Mouse (Mus musculus): ENCODE results near the gene Mtap.

Mtap gene

DNA sequence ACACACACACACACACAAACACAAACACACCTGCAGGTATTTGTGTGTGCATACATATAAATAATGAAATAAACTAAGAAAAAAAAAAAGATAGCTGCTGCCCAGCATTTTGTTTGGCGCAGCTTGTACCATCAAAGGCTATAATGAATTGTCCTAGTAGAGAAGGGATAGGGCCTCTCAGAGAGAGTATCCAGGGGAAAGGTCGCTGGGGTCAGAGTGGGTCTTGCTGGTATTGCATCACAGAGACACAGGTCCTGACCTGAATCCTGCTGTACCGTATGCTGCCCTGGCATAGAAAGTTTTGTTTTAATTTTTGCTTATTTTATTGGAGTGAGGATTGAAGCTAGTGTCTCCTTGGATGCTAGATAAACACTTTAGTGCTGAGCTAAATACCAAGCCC is 566 bp upstream of the Mtap start:
- peak in 1 of 2 experiments; percentile 31 for DNase-seq (ENCODE audit: inconsistent age in 2 of 2, low spot score in 1 of 2)

GRCm38 (mm10) chr4:89137542-89138360 is 829 bp downstream of the Mtap start:
- peak; percentile 56 to 87 for DNase-seq (ENCODE audit: inconsistent age in 2 of 2, low spot score in 1 of 2)

- DNase-seq (ENCODE audit: inconsistent age in 2 of 2, low spot score in 1 of 2) = no peak
Measured at GRCm38 (mm10) chr4:89138361-89138651, 1.4 kb downstream of the Mtap start.

GRCm38 (mm10) chr4:89140832-89141231 is 3.9 kb downstream of the Mtap start:
- peak; percentile 65 to 88 for DNase-seq (ENCODE audit: inconsistent age in 2 of 2, low spot score in 1 of 2)

GRCm38 (mm10) chr4:89145409-89145808 is 8.5 kb downstream of the Mtap start:
- DNase-seq (ENCODE audit: inconsistent age in 2 of 2, low spot score in 1 of 2) = peak; percentile 79 to 92

GRCm38 (mm10) chr4:89146291-89146690 is 9.4 kb downstream of the Mtap start:
- peak in 1 of 2 experiments; percentile 77 for DNase-seq (ENCODE audit: inconsistent age in 2 of 2, low spot score in 1 of 2)

GRCm38 (mm10) chr4:89149261-89149660 is 12.3 kb downstream of the Mtap start:
- no peak for DNase-seq (ENCODE audit: inconsistent age in 2 of 2, low spot score in 1 of 2)

DNA sequence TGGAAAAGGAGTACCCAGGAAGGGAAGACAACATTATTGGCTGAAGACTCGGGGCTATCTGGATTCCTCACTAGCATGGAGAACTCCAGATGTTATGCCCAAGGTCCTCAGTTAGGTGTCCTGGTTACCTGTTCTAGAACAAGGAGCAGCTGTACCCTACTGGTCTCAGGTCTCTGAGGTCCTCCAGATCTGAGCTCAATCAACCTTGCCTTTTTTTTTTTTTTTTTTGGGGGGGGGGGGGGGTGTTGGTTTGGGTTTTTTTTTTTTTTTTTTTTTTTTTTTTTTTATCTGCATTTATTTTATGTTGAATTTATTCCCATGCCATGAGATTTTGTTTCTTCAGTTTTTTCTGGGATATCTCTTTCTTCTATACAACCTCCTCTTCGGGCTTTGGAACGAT is 24.5 kb downstream of the Mtap start:
- no peak for DNase-seq (ENCODE audit: inconsistent age in 2 of 2, low spot score in 1 of 2)

DNA sequence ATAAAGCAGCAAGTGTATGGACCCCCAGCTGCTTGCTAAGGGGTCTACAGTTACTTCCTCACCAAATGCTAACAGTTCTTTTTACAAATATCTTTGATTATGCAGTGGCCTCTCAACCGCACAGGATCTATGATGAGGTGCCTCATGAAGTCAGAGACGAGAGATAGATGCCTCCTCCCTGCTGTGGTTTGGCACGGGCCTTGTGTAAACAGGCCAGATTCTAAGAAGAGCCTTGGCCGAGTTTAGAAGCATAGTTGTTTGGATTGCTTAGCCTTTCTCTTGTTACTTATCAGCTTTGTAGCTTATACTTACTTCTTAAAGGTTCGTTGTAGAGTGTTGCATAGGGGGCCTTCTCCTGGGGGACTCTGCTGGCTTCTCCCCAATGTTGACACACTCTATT is 25.6 kb downstream of the Mtap start:
- DNase-seq (ENCODE audit: inconsistent age in 2 of 2, low spot score in 1 of 2) = peak; percentile 36 to 80

DNA sequence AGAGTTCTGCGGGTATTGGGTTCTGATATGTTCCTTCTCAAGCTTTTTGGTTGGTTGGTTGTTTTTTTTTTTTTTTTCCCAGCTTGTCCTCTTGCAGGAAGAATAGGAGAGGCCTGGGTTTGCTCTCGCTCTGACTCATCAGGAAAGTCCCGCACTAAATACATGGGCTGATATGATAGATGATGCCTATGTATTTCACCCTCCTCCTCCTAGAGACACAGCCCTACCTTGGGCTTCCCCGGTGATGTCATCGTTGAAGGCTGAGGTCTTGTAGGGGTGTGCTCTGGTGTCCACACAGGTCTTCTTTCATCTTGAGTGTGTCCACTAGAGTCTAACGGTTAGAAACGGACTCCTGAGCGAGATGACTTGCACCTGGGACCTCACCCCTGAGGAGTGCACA is 26.7 kb downstream of the Mtap start:
- peak; percentile 28 to 58 for DNase-seq (ENCODE audit: inconsistent age in 2 of 2, low spot score in 1 of 2)

GRCm38 (mm10) chr4:89164681-89165080 is 27.8 kb downstream of the Mtap start:
- DNase-seq (ENCODE audit: inconsistent age in 2 of 2, low spot score in 1 of 2) = no peak

GRCm38 (mm10) chr4:89168877-89169276 is 32.0 kb downstream of the Mtap start:
- no peak for DNase-seq (ENCODE audit: inconsistent age in 2 of 2, low spot score in 1 of 2)

DNA sequence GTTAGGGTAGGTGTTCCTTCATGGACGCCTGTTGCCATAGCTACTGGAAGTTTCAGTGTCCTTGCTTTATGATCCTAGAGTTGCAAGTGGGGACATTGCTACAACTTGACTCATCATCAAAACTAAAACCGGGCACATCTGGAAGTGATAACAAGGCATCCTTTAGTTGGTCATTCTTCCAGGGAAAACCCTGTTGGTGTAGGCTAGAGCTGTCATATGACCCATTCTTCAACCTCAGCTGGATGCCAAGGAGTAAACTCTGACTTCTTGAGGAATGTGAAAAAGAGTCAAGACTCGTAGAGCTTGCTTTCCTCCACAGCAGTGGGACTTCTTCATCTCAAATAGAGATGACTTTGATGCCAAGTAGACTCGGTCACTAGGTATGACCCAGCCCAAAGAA is 32.8 kb downstream of the Mtap start:
- DNase-seq (ENCODE audit: inconsistent age in 2 of 2, low spot score in 1 of 2) = peak in 1 of 2 experiments; percentile 22

GRCm38 (mm10) chr4:89170931-89171330 is 34.0 kb downstream of the Mtap start:
- DNase-seq (ENCODE audit: inconsistent age in 2 of 2, low spot score in 1 of 2) = no peak

- DNase-seq (ENCODE audit: inconsistent age in 2 of 2, low spot score in 1 of 2) = no peak
Measured at GRCm38 (mm10) chr4:89172873-89173605, 36.1 kb downstream of the Mtap start.

DNA sequence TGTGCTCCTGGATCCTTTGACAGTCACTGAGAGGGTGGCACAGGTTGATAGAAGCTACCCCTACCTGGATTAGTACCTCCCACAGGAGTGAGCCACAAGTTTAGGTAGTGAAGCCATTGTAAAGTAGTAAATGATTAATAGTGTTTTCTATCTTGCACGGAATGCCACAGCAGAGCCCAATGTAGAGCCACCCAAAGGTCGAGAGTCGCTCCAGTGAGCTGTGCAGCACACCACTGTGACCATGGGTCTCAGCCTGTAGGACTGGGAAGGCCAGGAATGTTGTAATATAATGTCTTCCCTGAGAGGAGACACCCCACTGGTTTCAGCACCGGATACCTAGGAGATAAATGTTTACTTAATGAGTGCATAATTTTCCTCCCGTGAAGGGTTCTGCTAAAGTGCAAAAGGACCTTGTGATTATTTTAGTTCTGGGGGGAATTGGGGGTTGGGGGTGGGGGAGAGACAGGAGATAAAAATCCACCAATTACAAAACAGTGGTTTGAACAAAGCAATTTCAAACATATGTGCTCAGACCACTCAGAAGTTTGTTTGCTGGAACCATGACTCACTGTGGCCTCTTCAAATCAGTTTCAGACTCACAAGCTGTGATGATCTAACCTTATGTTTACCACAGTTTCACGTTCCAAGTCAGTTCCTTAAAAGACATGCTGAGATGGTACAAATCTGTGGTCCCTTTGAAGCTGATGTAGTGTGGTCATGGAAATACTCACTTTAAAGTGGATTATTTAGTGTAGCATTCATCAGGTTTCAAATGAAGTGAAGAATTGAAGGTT is 40.8 kb downstream of the Mtap start:
- DNase-seq (ENCODE audit: inconsistent age in 2 of 2, low spot score in 1 of 2) = peak in 1 of 2 experiments; percentile 22

DNA sequence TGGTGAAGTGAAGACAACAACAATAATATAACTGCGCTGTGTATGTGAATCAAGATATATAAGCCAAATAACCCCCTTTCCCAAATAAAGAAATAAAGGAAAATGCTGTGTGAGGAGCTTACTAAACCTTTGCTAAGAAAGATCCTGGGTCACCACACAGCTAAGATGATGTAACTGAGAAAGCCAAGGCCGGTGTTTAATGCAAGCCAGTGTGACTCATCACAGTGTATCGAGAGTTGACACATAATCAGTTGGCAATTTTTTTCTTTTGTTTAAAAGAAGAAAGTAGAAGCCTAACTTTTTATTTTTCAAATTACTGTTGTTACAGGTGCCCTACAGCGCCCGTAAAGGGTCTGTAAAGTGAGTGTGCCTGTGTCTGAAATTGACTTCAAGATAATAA is 43.2 kb downstream of the Mtap start:
- peak; percentile 43 to 79 for DNase-seq (ENCODE audit: inconsistent age in 2 of 2, low spot score in 1 of 2)

- no peak for DNase-seq (ENCODE audit: inconsistent age in 2 of 2, low spot score in 1 of 2)
Measured at GRCm38 (mm10) chr4:89181656-89182055, 44.7 kb downstream of the Mtap start.

DNA sequence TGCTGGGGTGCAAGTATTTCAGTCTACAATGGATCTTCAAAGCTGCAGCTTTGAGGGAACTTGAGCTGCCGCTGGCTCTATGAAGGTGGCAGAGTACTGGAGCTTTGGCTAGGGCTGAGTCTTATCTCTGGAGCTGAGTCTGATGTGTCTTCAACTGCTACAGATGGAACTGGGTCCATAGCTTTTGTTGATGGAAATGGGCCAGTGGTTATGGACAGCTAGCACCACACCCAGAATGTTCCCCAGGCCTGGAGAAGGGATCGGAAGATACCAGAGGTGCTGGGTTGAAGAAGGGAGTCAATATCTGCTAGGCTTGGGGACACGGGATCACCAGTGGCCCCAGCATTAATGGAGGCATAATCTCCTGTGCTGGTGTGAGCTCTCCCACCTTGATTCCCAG is 45.6 kb downstream of the Mtap start:
- DNase-seq (ENCODE audit: inconsistent age in 2 of 2, low spot score in 1 of 2) = no peak

DNA sequence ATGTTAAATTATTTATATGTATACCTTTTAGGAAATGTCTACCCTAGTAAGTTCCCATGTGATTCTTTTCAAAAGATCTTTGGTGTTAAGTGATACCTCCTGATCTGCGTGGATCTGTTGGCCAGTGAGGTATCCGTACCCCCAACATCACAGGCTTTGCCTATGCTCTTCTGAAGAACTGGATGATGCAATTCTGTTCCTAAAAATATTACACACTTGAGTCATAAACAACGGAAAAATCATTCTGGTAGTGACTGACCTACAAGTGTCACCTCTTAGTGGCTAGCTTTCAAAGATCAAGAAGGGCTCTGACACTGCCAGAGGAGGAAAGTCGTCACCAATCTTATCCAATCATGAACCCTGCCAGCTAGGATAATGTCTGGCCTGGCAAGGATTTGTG is 58.6 kb downstream of the Mtap start:
- DNase-seq (ENCODE audit: inconsistent age in 2 of 2, low spot score in 1 of 2) = no peak

DNA sequence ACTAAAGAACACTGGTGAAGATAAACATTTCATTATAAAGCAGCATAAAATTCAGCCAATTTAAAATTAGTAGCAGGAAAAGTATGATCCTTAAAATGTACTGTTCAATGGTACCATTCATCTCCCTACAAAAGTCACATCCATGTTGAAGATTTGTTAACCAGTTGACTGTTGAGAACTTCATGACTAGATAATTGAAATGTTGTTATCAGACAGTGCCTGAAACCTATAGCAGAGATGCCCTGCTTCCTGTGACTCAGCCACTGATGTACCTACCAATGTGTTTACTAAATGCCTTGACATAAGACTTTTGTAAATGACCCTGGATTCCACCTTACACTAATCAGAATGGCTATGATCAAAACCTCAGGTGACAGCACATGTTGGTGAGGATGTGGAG is 60.2 kb downstream of the Mtap start:
- no peak for DNase-seq (ENCODE audit: inconsistent age in 2 of 2, low spot score in 1 of 2)

DNA sequence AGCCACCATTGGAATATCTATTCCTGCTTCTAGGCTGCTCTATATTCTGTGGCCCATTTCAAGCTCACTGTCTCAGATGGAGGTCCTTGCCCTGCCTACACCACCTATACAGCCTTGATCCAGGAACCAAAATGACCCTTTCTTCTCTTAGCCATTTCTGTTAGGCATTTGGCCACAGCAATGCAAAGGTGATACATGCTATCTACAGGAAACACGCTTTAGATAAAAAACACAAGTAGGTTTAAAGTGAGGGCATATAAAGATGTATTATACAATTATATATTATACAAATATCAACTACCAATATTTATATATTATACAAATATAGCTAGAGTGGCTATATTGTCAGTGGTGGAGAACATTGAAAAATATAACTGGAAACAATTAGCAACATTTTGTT is 63.9 kb downstream of the Mtap start:
- no peak for DNase-seq (ENCODE audit: inconsistent age in 2 of 2, low spot score in 1 of 2)

Measured in adrenal gland, adult (tissue).